Mouse (Mus musculus) layer of hippocampus, adult 18-20 months (tissue): ENCODE results near the gene Cass4. TPM values are rescaled to one million over a fixed set of nuclear protein-coding genes. Genes with fewer than 3 reads are reported as not detected.

Source experiments
- DNase-seq, 2 experiments: peaks; one replicate each; pipeline ENCODE4 v3.0.0; 2022; ENCODE audit warnings: low spot score in 2 of 2
- total RNA-seq, 2 experiments: library from RNA; stranded (reverse); gene quantifications; 2 replicates each; pipeline ENCODE4 v1.2.3; 2021

The Cass4 gene
- total RNA-seq, 2 experiments from 2014 or later: 0.18 to 0.22 TPM

GRCm38 (mm10) chr2:172439843-172440639, 46.4 kb downstream of the Cass4 start, which contains the start of gene Rtf2:
Rtf2 (plus strand) TSS chr2:172440556.
- peak; percentile 99 to 100 for DNase-seq

- no peak for DNase-seq
Measured at GRCm38 (mm10) chr2:172440640-172441005, 47.0 kb downstream of the Cass4 start.

- DNase-seq: no peak
Measured at GRCm38 (mm10) chr2:172441176-172441575, 47.6 kb downstream of the Cass4 start.

GRCm38 (mm10) chr2:172445617-172446016, 52.0 kb downstream of the Cass4 start:
- no peak for DNase-seq

GRCm38 (mm10) chr2:172447317-172447716, 53.7 kb downstream of the Cass4 start:
- peak in 1 of 2 experiments; percentile 20 for DNase-seq

- no peak for DNase-seq
Measured at GRCm38 (mm10) chr2:172448329-172448728, 54.7 kb downstream of the Cass4 start.

GRCm38 (mm10) chr2:172450640-172451039, 57.0 kb downstream of the Cass4 start:
- DNase-seq: no peak

- DNase-seq: no peak
Measured at GRCm38 (mm10) chr2:172452031-172452430, 58.4 kb downstream of the Cass4 start.

GRCm38 (mm10) chr2:172452458-172452857, 58.9 kb downstream of the Cass4 start:
- no peak for DNase-seq

GRCm38 (mm10) chr2:172458496-172458895, 64.9 kb downstream of the Cass4 start, which contains the start of gene Gcnt7:
Gcnt7 (minus strand) TSS chr2:172458596.
- no peak for DNase-seq

- no peak for DNase-seq
Measured at GRCm38 (mm10) chr2:172460647-172461046, 67.1 kb downstream of the Cass4 start.

GRCm38 (mm10) chr2:172462813-172463212, 69.2 kb downstream of the Cass4 start:
- DNase-seq: no peak

- no peak for DNase-seq
Measured at GRCm38 (mm10) chr2:172466427-172467132, 73.0 kb downstream of the Cass4 start.

- no peak for DNase-seq
Measured at GRCm38 (mm10) chr2:172467206-172467605, 73.6 kb downstream of the Cass4 start.

- DNase-seq: no peak
Measured at GRCm38 (mm10) chr2:172468346-172468819, 74.8 kb downstream of the Cass4 start.

- no peak for DNase-seq
Measured at GRCm38 (mm10) chr2:172472318-172472717, 78.7 kb downstream of the Cass4 start, which contains the start of gene Fam209. Fam209 (plus strand) TSS chr2:172472520.

- no peak for DNase-seq
Measured at GRCm38 (mm10) chr2:172473591-172473990, 80.0 kb downstream of the Cass4 start.

- no peak for DNase-seq
Measured at GRCm38 (mm10) chr2:172474970-172475369, 81.4 kb downstream of the Cass4 start.

- DNase-seq: no peak
Measured at GRCm38 (mm10) chr2:172476707-172477260, 83.2 kb downstream of the Cass4 start.

GRCm38 (mm10) chr2:172477350-172477749, 83.8 kb downstream of the Cass4 start:
- no peak for DNase-seq

- DNase-seq: peak in 1 of 2 experiments; percentile 73
Measured at GRCm38 (mm10) chr2:172477860-172478259, 84.3 kb downstream of the Cass4 start.

GRCm38 (mm10) chr2:172480296-172480695, 86.7 kb downstream of the Cass4 start:
- DNase-seq: no peak
